ENCODE assay signal across 14 mouse cellular contexts in the genomic region with DNA sequence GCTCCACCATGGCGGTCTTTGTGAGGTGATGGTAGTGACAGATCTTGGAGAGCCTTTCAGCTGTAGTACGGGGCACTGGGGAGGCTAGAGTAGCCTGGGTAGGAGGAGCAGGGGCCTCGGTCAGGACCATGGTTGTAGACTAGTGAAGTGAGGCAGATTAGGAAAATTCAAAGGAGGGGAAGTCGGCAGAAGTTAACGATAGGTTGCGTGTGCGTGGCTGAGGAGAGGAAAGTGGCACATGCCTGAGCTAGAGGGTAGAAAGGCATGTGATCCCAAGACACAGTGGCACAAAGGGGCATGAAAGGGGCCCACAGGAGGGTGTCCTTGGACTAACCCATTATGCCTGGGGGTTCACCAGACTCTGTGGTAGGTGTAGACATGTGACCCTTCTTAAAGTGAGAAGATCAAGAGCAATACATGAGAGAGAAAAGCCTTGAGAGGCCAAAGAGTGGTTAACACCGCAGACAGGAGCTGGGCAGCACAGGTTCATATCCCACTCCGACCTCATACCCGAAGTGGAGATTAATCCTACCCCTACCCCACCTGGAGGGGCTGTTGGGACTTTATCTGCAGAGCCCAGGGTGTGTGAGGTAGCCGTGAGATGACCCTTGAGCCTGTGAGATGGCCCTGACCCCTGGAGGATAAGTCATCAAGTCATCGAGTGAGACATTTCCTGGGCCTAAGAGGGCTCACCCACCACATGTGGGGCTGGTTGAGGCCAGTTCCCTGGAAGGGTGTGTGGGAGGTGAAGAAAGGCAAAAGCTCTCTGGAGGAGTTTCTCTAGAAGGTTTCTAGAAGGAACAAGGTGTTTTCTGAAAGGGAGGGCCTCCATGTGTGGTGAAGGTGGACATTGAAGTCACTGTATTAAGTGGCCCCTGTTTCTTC. TPM values are rescaled to one million over a fixed set of nuclear protein-coding genes. Genes with fewer than 3 reads are reported as not detected.
DNase-seq lines count a peak whose midpoint lies in the region; ATAC-seq and TF ChIP-seq lines count a peak whose summit lies in the region.
"Had no signal": no experiment of that assay in that cellular context is flagged by ENCODE, and none has a peak within 500 bp of the region (broad histone marks: within the 10 kb centered on the region; RNA-seq: fewer than 3 reads in every experiment).

No protein-coding gene starts in this region.

- no peak for DNase-seq in heart, postnatal 25 days (ENCODE audit: low spot score)
- no peak for DNase-seq in spleen, adult 2 months (ENCODE audit: low read depth in 1 of 2, low spot score in 2 of 2)
- no peak for DNase-seq in spleen, postnatal 14 days (ENCODE audit: low spot score in 2 of 2)
- peak; percentile 54 for DNase-seq in yolk sac, embryonic 10.5 days (ENCODE audit: low spot score)
- no peak for DNase-seq in right cerebral cortex, adult 18-20 months
- DNase-seq in adrenal gland, adult 18-20 months (ENCODE audit: low spot score in 2 of 2): no peak
- DNase-seq: adrenal gland, postnatal 25 days; cerebellum, adult 18-20 months; embryo, embryonic 11 days; gastrocnemius, postnatal 25 days; heart, postnatal 14 days had no signal

- TF ChIP-seq CTCF in spleen, adult 2 months (IDR thresholded peaks at IDR 0.05; ENCODE audit: extremely low read depth, insufficient read depth, insufficient read length, insufficient replicate concordance): no peak

- H3K9ac ChIP-seq in heart, embryonic 16.5 days (ENCODE audit: low read length): 0 out of 2 replicates have a peak overlapping the region, but pooled peaks have one; percentile 15
- peak overlapping the region; percentile 75 for H3K9ac ChIP-seq in liver, embryonic 12.5 days

- ATAC-seq in heart, embryonic 16.5 days (replicated peaks; ENCODE audit: extremely low read depth, insufficient read depth, low FRiP score): no peak
- no peak for ATAC-seq in liver, embryonic 12.5 days
- ATAC-seq: forebrain, embryonic 14.5 days had no signal

- no peak overlapping the region for H3K27ac ChIP-seq in heart, embryonic 16.5 days (ENCODE audit: low read length)
- peak overlapping the region; percentile 16 for H3K27ac ChIP-seq in spleen, adult 2 months (ENCODE audit: insufficient read depth, low read length)
- H3K27ac ChIP-seq in liver, embryonic 12.5 days: peak overlapping the region; percentile 100

- 76% methylated on average over 12 of the region's 12 CpGs for WGBS in heart, embryonic 16.5 days
- 58% methylated on average over 12 of the region's 12 CpGs for WGBS in spleen, adult 2 months
- WGBS in liver, embryonic 12.5 days (ENCODE audit: insufficient replicate concordance): 56% methylated on average over 12 of the region's 12 CpGs

- intact Hi-C loops in heart, postnatal 25 days (cut with DNase I): no loop called here

- no peak for TF ChIP-seq POLR2A in spleen, adult 2 months (IDR thresholded peaks at IDR 0.05; ENCODE audit: low read depth, low read length)

- no peak overlapping the region for H3K4me2 ChIP-seq in heart, embryonic 16.5 days (ENCODE audit: low read depth, low read length)
- H3K4me2 ChIP-seq in liver, embryonic 12.5 days: peak overlapping the region; percentile 87

- H3K36me3 ChIP-seq in heart, embryonic 16.5 days (ENCODE audit: control insufficient read depth, insufficient read depth): no peaks in the 10 kb centered on the region
- H3K36me3 ChIP-seq in spleen, adult 2 months (ENCODE audit: control insufficient read depth, insufficient read depth, low read length): peaks cover 4% of the 10 kb centered on the region
- H3K36me3 ChIP-seq in liver, embryonic 12.5 days: peaks cover 40% of the 10 kb centered on the region

- no peaks in the 10 kb centered on the region for H3K9me3 ChIP-seq in heart, embryonic 16.5 days (replicated peaks; ENCODE audit: control insufficient read depth, low read length)
- H3K9me3 ChIP-seq in liver, embryonic 12.5 days (replicated peaks): no peaks in the 10 kb centered on the region

- H3K4me1 ChIP-seq in heart, embryonic 16.5 days (ENCODE audit: control insufficient read depth, insufficient read depth, low read length): peaks cover 61% of the 10 kb centered on the region
- peaks cover 85% of the 10 kb centered on the region for H3K4me1 ChIP-seq in spleen, adult 2 months (ENCODE audit: control insufficient read depth, insufficient read depth, insufficient read length)
- H3K4me1 ChIP-seq in liver, embryonic 12.5 days: peaks cover 100% of the 10 kb centered on the region

- no peaks in the 10 kb centered on the region for H3K27me3 ChIP-seq in heart, embryonic 16.5 days (ENCODE audit: control insufficient read depth, insufficient read depth, low read length)
- no peaks in the 10 kb centered on the region for H3K27me3 ChIP-seq in spleen, adult 2 months (ENCODE audit: control insufficient read depth, insufficient read depth, low read length)
- no peaks in the 10 kb centered on the region for H3K27me3 ChIP-seq in liver, embryonic 12.5 days (replicated peaks)

- no peak overlapping the region for H3K4me3 ChIP-seq in heart, embryonic 16.5 days (ENCODE audit: low read length)
- H3K4me3 ChIP-seq in spleen, adult 2 months (ENCODE audit: extremely low read depth, insufficient read depth, insufficient read length): no peak overlapping the region
- H3K4me3 ChIP-seq in liver, embryonic 12.5 days: no peak overlapping the region

RNA-seq across cellular contexts. Expression of a gene that starts 19.3 kb away (rescaled TPM):
- 12.1 and 14.4 TPM in 2 replicates for polyA plus RNA-seq in heart, embryonic 16.5 days (2015; fragmentation: Nextera tagmentation; extraction: Ambion mirVana)
- 10 to 100 TPM; 11.0 to 12.7 TPM for total RNA-seq in heart, postnatal 25 days (2021)
- polyA plus RNA-seq in spleen, adult 2 months (2012; rRNA removed): 69.5 and 81.3 TPM in 2 replicates
- 16.9 and 17.9 TPM in 2 replicates for polyA plus RNA-seq in liver, embryonic 12.5 days (2016; fragmentation: Nextera tagmentation; extraction: Ambion mirVana)
- total RNA-seq in adrenal gland, adult 18-20 months (2021): 10 to 100 TPM; 62.7 to 75.9 TPM

RNA-seq across cellular contexts. Expression of a gene that starts 26.7 kb away (rescaled TPM):
- 65.6 and 65.9 TPM in 2 replicates for polyA plus RNA-seq in heart, embryonic 16.5 days (2015; fragmentation: Nextera tagmentation; extraction: Ambion mirVana)
- 10 to 100 TPM; 14.1 to 18.0 TPM for total RNA-seq in heart, postnatal 25 days (2021)
- polyA plus RNA-seq in spleen, adult 2 months (2012; rRNA removed): 117 and 118 TPM in 2 replicates
- polyA plus RNA-seq in liver, embryonic 12.5 days (2016; fragmentation: Nextera tagmentation; extraction: Ambion mirVana): 97.5 and 99.2 TPM in 2 replicates
- total RNA-seq in adrenal gland, adult 18-20 months (2021): 10 to 100 TPM; 53.9 to 64.2 TPM

RNA-seq across cellular contexts. Expression of a gene that starts 26.7 kb away (rescaled TPM):
- polyA plus RNA-seq in heart, embryonic 16.5 days (2015; fragmentation: Nextera tagmentation; extraction: Ambion mirVana): 3.2 and 4.2 TPM in 2 replicates
- 1 to 10 TPM; 1.4 to 1.8 TPM for total RNA-seq in heart, postnatal 25 days (2021)
- polyA plus RNA-seq in spleen, adult 2 months (2012; rRNA removed): 3.0 and 3.7 TPM in 2 replicates
- 3.9 and 4.4 TPM in 2 replicates for polyA plus RNA-seq in liver, embryonic 12.5 days (2016; fragmentation: Nextera tagmentation; extraction: Ambion mirVana)
- total RNA-seq in adrenal gland, adult 18-20 months (2021): 1 to 10 TPM; 3.8 to 4.1 TPM

RNA-seq across cellular contexts. Expression of a gene that starts 40.2 kb away (rescaled TPM):
- 0.60 and 1.2 TPM in 2 replicates for polyA plus RNA-seq in heart, embryonic 16.5 days (2015; fragmentation: Nextera tagmentation; extraction: Ambion mirVana)
- under 1 TPM; 0.28 to 0.52 TPM for total RNA-seq in heart, postnatal 25 days (2021)
- polyA plus RNA-seq in spleen, adult 2 months (2012; rRNA removed): 0.25 and 0.31 TPM in 2 replicates
- 0.61 and 1.0 TPM in 2 replicates for polyA plus RNA-seq in liver, embryonic 12.5 days (2016; fragmentation: Nextera tagmentation; extraction: Ambion mirVana)
- total RNA-seq in adrenal gland, adult 18-20 months (2021): 1 to 10 TPM; 1.2 to 1.7 TPM
- total RNA-seq: gastrocnemius, postnatal 25 days had no signal

RNA-seq across cellular contexts. Expression of a gene that starts 55.1 kb away (rescaled TPM):
- 39.8 and 45.0 TPM in 2 replicates for polyA plus RNA-seq in heart, embryonic 16.5 days (2015; fragmentation: Nextera tagmentation; extraction: Ambion mirVana)
- total RNA-seq in heart, postnatal 25 days (2021): 10 to 100 TPM; 25.1 to 27.1 TPM
- 14.9 and 21.5 TPM in 2 replicates for polyA plus RNA-seq in spleen, adult 2 months (2012; rRNA removed)
- polyA plus RNA-seq in liver, embryonic 12.5 days (2016; fragmentation: Nextera tagmentation; extraction: Ambion mirVana): 42.0 and 45.6 TPM in 2 replicates
- total RNA-seq in adrenal gland, adult 18-20 months (2021): 10 to 100 TPM; 40.7 to 41.4 TPM
